Comparison of ENCODE assay signal across 9 mouse cellular contexts in the genomic region with DNA sequence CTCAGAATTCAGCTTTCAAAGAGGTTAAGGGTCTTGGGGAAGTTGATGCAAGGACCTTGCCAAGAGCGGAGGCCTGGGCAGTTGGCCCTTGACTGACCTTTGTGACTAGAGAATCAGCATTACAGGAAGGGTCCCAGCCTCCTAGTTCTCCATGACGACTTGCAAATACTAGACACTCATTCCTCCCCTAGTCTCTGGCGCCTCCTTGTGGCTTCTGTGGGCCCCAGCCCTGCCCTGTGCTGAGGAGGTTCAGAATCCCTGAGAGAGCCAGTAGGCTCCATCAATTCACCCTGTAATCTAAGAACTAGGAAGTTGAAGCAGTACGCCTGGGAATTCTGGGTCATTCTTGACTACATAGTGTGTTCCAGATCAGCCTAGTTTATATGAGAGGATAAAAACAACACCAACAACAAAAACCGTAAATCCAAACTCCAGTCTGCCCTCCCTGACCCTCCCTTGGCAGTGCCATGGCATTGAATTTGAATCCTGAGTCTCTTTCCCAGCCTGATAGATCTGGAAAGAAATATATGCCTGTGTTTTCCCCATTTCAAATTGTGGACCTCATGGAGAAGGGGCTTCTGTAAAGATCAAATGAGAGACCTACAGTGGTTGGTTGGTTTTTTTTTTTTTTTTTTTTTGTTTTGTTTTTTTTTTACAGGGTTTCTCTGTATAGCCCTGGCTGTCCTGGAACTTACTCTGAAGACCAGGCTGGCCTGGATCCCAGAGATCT. TPM values are rescaled to one million over a fixed set of nuclear protein-coding genes. Genes with fewer than 3 reads are reported as not detected.
DNase-seq lines count a peak whose midpoint lies in the region; ATAC-seq lines count a peak whose summit lies in the region.
"Had no signal": no experiment of that assay in that cellular context is flagged by ENCODE, and none has a peak within 500 bp of the region (broad histone marks: within the 10 kb centered on the region; RNA-seq: fewer than 3 reads in every experiment).

No protein-coding gene starts in this region.

- ATAC-seq in embryonic facial prominence, embryonic 14.5 days (ENCODE audit: low read depth) = peak; percentile 37
- ATAC-seq in liver, embryonic 11.5 days (replicated peaks; ENCODE audit: low FRiP score) = peak; percentile 55
- ATAC-seq in neutrophil, adult 5-6 weeks (ENCODE audit: extremely low read depth, insufficient number of reproducible peaks, low FRiP score, poor library complexity, severe bottlenecking) = peak; percentile 76

- H3K4me2 ChIP-seq in embryonic facial prominence, embryonic 14.5 days (ENCODE audit: low read depth, low read length) = no peak overlapping the region
- no peak overlapping the region for H3K4me2 ChIP-seq in liver, embryonic 11.5 days

- peaks cover 5% of the 10 kb centered on the region; the same call in 1 of the 2 replicates for H3K36me3 ChIP-seq in embryonic facial prominence, embryonic 14.5 days (ENCODE audit: control insufficient read depth, insufficient read depth, low read length)
- H3K36me3 ChIP-seq in liver, embryonic 11.5 days (ENCODE audit: control insufficient read depth, insufficient read depth, low read length) = peaks cover 2% of the 10 kb centered on the region; the same call in 1 of the 2 replicates

- peak; percentile 88 to 94 for DNase-seq in CD8-positive naive resting alpha-beta T cell, adult 2 months (ENCODE audit: low read depth in 2 of 2, low spot score in 2 of 2)
- DNase-seq in adrenal gland, postnatal 4 days (ENCODE audit: low spot score in 2 of 2) = peak; percentile 77 to 93
- DNase-seq in embryonic facial prominence, embryonic 14.5 days (ENCODE audit: low spot score) = peak; percentile 87
- DNase-seq in heart, adult 8-10 months (ENCODE audit: low spot score) = peak; percentile 95
- DNase-seq in kidney, postnatal 10 days = peak; percentile 93
- peak; percentile 90 for DNase-seq in liver, embryonic 11.5 days (ENCODE audit: low spot score)
- peak; percentile 96 for DNase-seq in testis, postnatal 10 days (ENCODE audit: low spot score)

- 0 out of 2 replicates have a peak overlapping the region, but pooled peaks have one; percentile 74 for H3K27ac ChIP-seq in embryonic facial prominence, embryonic 14.5 days (replicated peaks; ENCODE audit: low read depth, low read length)
- H3K27ac ChIP-seq in liver, embryonic 11.5 days (ENCODE audit: low read depth, low read length) = peak overlapping the region; percentile 49; the same call in 1 of the 2 replicates

- H3K9ac ChIP-seq in embryonic facial prominence, embryonic 14.5 days (ENCODE audit: low read depth, low read length) = no peak overlapping the region
- H3K9ac ChIP-seq in liver, embryonic 11.5 days (ENCODE audit: low read depth, low read length) = 0 out of 2 replicates have a peak overlapping the region, but pooled peaks have one; percentile 39

- 22% methylated on average over 5 of the region's 5 CpGs for WGBS in embryonic facial prominence, embryonic 14.5 days
- WGBS in liver, embryonic 11.5 days = 25% methylated on average over 5 of the region's 5 CpGs

- H3K4me3 ChIP-seq in embryonic facial prominence, embryonic 14.5 days (ENCODE audit: low read depth, low read length) = no peak overlapping the region
- H3K4me3 ChIP-seq in liver, embryonic 11.5 days (ENCODE audit: low read depth, low read length) = no peak overlapping the region

- H3K4me1 ChIP-seq in embryonic facial prominence, embryonic 14.5 days (ENCODE audit: control insufficient read depth, insufficient read depth, low read length) = 0 out of 2 replicates have a peak, but pooled peaks cover 4% of the 10 kb centered on the region
- peaks cover 63% of the 10 kb centered on the region for H3K4me1 ChIP-seq in liver, embryonic 11.5 days (replicated peaks; ENCODE audit: control insufficient read depth, insufficient read depth, low read length)

- no peaks in the 10 kb centered on the region for H3K9me3 ChIP-seq in embryonic facial prominence, embryonic 14.5 days (ENCODE audit: control insufficient read depth, low read length)
- no peaks in the 10 kb centered on the region for H3K9me3 ChIP-seq in liver, embryonic 11.5 days (ENCODE audit: control insufficient read depth, low read length)
- H3K9me3 ChIP-seq: megakaryocyte, embryonic 14.5 days had no signal

- no peaks in the 10 kb centered on the region for H3K27me3 ChIP-seq in embryonic facial prominence, embryonic 14.5 days (replicated peaks; ENCODE audit: control insufficient read depth, insufficient read depth, low read length)
- no peaks in the 10 kb centered on the region for H3K27me3 ChIP-seq in liver, embryonic 11.5 days (replicated peaks; ENCODE audit: control insufficient read depth, insufficient read depth, low read length)

RNA-seq across cellular contexts. Expression of gene Cdc42bpg, which starts 1.3 kb away (rescaled TPM):
- total RNA-seq in adrenal gland, postnatal 4 days (2021) = 10 to 100 TPM; 18.4 to 20.6 TPM
- polyA plus RNA-seq in embryonic facial prominence, embryonic 14.5 days (2014; fragmentation: Nextera tagmentation; extraction: Ambion mirVana) = 1.5 and 1.6 TPM in 2 replicates
- 10 to 100 TPM; 14.7 to 17.1 (median 15.4) TPM for total RNA-seq in heart, adult 8-10 months (2022)
- polyA plus RNA-seq in liver, embryonic 11.5 days (2014; fragmentation: Nextera tagmentation; extraction: Ambion mirVana) = 0.26 and 1.2 TPM in 2 replicates
- 4.4 and 10.9 TPM in 2 replicates for total RNA-seq in neutrophil, adult 5-6 weeks (2017)

RNA-seq across cellular contexts. Expression of gene Ehd1, which starts 28.4 kb away (rescaled TPM):
- 10 to 100 TPM; 88.2 to 90.2 TPM for total RNA-seq in adrenal gland, postnatal 4 days (2021)
- polyA plus RNA-seq in embryonic facial prominence, embryonic 14.5 days (2014; fragmentation: Nextera tagmentation; extraction: Ambion mirVana) = 68.4 and 68.6 TPM in 2 replicates
- 10 to 100 TPM; 88.7 to 99.1 (median 92.3) TPM for total RNA-seq in heart, adult 8-10 months (2022)
- polyA plus RNA-seq in liver, embryonic 11.5 days (2014; fragmentation: Nextera tagmentation; extraction: Ambion mirVana) = 96.5 and 105 TPM in 2 replicates
- total RNA-seq in neutrophil, adult 5-6 weeks (2017) = 126 and 148 TPM in 2 replicates

RNA-seq across cellular contexts. Expression of gene Men1, which starts 29.8 kb away (rescaled TPM):
- total RNA-seq in adrenal gland, postnatal 4 days (2021) = 10 to 100 TPM; 44.3 to 47.5 TPM
- polyA plus RNA-seq in embryonic facial prominence, embryonic 14.5 days (2014; fragmentation: Nextera tagmentation; extraction: Ambion mirVana) = 54.2 and 61.5 TPM in 2 replicates
- 10 to 100 TPM in 3 of 4 experiments, 1 to 10 TPM in 1; 10.0 to 16.0 (median 12.3) TPM for total RNA-seq in heart, adult 8-10 months (2022)
- 53.8 and 59.7 TPM in 2 replicates for polyA plus RNA-seq in liver, embryonic 11.5 days (2014; fragmentation: Nextera tagmentation; extraction: Ambion mirVana)
- total RNA-seq in neutrophil, adult 5-6 weeks (2017) = 29.5 and 33.6 TPM in 2 replicates

RNA-seq across cellular contexts. Expression of gene Map4k2, which starts 36.0 kb away (rescaled TPM):
- total RNA-seq in adrenal gland, postnatal 4 days (2021) = 10 to 100 TPM; 61.1 to 62.0 TPM
- polyA plus RNA-seq in embryonic facial prominence, embryonic 14.5 days (2014; fragmentation: Nextera tagmentation; extraction: Ambion mirVana) = 9.8 and 9.9 TPM in 2 replicates
- 10 to 100 TPM; 33.4 to 44.4 (median 34.7) TPM for total RNA-seq in heart, adult 8-10 months (2022)
- polyA plus RNA-seq in liver, embryonic 11.5 days (2014; fragmentation: Nextera tagmentation; extraction: Ambion mirVana) = 12.9 and 14.2 TPM in 2 replicates
- total RNA-seq in neutrophil, adult 5-6 weeks (2017) = 791 and 881 TPM in 2 replicates

RNA-seq across cellular contexts. Expression of gene Sf1, which starts 58.5 kb away (rescaled TPM):
- 100 to 1,000 TPM; 270 to 308 TPM for total RNA-seq in adrenal gland, postnatal 4 days (2021)
- 135 and 140 TPM in 2 replicates for polyA plus RNA-seq in embryonic facial prominence, embryonic 14.5 days (2014; fragmentation: Nextera tagmentation; extraction: Ambion mirVana)
- 100 to 1,000 TPM in 1 of 4 experiments, 10 to 100 TPM in 3; 84.3 to 103 (median 91.3) TPM for total RNA-seq in heart, adult 8-10 months (2022)
- polyA plus RNA-seq in liver, embryonic 11.5 days (2014; fragmentation: Nextera tagmentation; extraction: Ambion mirVana) = 194 and 203 TPM in 2 replicates
- total RNA-seq in neutrophil, adult 5-6 weeks (2017) = 370 and 400 TPM in 2 replicates
